Mouse (Mus musculus): ENCODE data around the gene Grm4. TPM values are rescaled to one million over a fixed set of nuclear protein-coding genes. Genes with fewer than 3 reads are reported as not detected.

Gene Grm4
- polyA plus RNA-seq, 1 experiment: not detected

DNA sequence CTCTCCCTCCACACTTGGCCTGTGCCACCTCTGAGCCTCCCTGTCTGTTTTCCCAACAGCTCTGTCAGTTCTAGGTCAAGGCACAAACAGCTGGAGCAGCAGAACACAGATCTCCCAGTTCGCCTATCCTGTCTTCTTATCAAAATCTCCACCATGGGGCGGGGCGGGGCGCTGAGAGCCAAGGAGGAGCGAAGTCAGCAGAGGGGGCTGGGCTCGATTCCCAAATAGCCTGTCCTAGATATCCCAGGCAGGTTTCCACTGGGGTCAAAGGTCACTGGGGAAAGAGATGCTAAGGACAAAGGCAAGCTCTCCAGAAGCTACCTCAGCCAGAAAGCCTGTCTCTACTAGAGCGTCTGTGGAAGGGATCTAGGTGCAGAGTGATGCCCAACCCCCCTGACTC, 79.4 kb downstream of the Grm4 start:
- H3K27me3 ChIP-seq (replicated peaks): peaks cover 82% of the 10 kb centered on the region
- H3K36me3 ChIP-seq (replicated peaks; ENCODE audit: low read length): no peaks in the 10 kb centered on the region
- H3K4me1 ChIP-seq: no peaks in the 10 kb centered on the region
- H3K4me3 ChIP-seq (replicated peaks): no peak overlapping the region
- H3K9me3 ChIP-seq: no peaks in the 10 kb centered on the region
- TF ChIP-seq FLI1 (IDR thresholded peaks at IDR 0.05; ENCODE audit: low read length) (no peak), GATA1 (IDR thresholded peaks at IDR 0.05; ENCODE audit: borderline replicate concordance, low read length) (no peak)

DNA sequence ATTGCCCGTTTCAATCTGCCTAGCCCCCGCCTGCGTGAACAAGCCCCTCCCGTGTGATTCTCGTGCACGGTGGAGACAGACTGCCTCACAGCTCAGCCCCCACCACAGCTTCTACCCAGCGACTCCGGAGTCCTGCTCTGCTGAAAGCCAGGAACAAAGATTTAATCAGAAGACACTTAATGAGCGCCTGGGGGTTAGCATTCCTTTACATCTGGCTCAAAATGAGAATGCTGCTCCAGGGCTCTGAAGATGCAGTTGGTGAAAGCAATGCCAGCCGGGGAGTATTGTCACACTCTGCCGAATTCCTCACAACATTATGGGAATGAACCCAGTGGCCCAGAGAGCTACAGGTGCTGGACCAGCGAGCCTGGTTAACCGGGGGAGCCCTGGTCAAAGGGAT, 85.4 kb downstream of the Grm4 start:
- H3K36me3 ChIP-seq (replicated peaks; ENCODE audit: low read length): no peaks in the 10 kb centered on the region
- no peak overlapping the region for H3K4me3 ChIP-seq (replicated peaks)
- H3K4me1 ChIP-seq: no peaks in the 10 kb centered on the region; the same call in 1 of the 2 replicates
- TF ChIP-seq FLI1 (IDR thresholded peaks at IDR 0.05; ENCODE audit: low read length) (no peak), GATA1 (IDR thresholded peaks at IDR 0.05; ENCODE audit: borderline replicate concordance, low read length) (no peak)
- peaks cover 86% of the 10 kb centered on the region for H3K27me3 ChIP-seq (replicated peaks)
- H3K9me3 ChIP-seq: no peaks in the 10 kb centered on the region

DNA sequence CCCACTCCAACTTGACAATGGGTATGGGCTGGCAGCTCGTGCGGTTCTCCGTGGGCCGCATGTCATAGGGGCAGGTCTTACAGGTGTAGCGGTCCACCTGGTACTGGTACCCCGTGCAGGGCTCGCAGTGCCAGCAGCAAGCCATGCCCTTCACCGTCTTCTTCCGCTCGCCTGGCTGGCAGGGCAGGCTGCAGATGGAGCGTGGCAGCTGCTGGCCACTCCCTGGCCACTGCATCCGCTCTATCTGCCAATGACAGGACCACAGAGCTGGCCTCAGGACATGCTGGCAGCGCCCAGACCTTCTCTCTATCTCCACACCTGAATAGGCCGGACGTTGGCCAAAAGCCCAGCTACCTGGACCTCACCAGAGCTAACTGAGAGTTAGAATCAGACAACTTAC, 86.0 kb downstream of the Grm4 start:
- H3K4me1 ChIP-seq: no peaks in the 10 kb centered on the region; the same call in 1 of the 2 replicates
- H3K4me3 ChIP-seq (replicated peaks): peak overlapping the region; percentile 20
- H3K9me3 ChIP-seq: no peaks in the 10 kb centered on the region
- TF ChIP-seq GATA1 (IDR thresholded peaks at IDR 0.05; ENCODE audit: borderline replicate concordance, low read length) (no peak), FLI1 (IDR thresholded peaks at IDR 0.05; ENCODE audit: low read length) (no peak)
- peaks cover 92% of the 10 kb centered on the region for H3K27me3 ChIP-seq (replicated peaks)
- H3K36me3 ChIP-seq (replicated peaks; ENCODE audit: low read length): no peaks in the 10 kb centered on the region

DNA sequence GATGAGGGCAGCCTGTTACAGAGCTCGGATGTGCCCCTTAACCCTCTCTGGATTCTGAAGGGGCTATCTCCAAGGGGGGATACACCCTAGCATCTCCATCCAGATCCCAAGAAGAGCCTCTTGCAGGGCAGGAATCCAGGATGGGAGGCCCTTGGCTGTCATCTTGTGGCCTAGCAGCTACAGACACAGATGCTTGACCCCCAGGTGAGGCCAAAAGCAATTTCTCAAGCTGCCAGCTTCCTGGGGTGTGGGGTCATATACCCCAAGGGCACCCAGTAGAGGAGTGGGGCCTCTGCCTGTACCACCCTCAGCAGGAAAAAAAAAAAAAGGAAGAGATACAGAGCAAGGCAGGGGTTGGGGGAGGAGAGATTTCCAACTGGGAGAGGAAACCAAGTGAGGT, 87.1 kb downstream of the Grm4 start:
- Histone ChIP-seq H3K4me3 (replicated peaks) (no peak overlapping the region), H3K27me3 (replicated peaks) (peaks cover 94% of the 10 kb centered on the region), H3K36me3 (replicated peaks; ENCODE audit: low read length) (no peaks in the 10 kb centered on the region), H3K4me1 (no peaks in the 10 kb centered on the region; the same call in 1 of the 2 replicates), H3K9me3 (peaks cover 4% of the 10 kb centered on the region)
- TF ChIP-seq GATA1 (IDR thresholded peaks at IDR 0.05; ENCODE audit: borderline replicate concordance, low read length) (no peak), FLI1 (IDR thresholded peaks at IDR 0.05; ENCODE audit: low read length) (no peak)

DNA sequence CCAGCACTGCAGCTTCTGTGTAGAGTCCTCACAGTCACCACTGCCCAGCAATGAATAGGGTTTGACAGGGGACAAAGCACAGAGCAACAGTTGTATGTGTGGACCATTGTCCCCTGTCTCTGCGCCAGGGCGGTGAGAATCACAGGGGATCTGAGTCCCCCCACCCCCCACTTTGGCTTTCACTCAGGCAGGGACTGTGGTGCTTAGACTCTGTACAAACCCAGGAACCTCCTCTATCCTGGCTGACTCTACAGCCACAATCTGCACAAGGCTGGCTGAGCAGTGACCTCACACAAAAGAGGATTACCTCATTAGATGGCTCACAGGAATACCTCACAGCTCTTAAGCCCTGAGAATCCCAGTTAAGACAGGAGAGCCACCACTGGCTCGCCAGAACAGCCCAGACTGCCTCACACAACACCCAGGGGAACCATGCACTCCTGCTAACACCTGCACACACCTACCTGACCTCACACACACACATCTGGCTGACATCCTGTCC, 88.0 kb downstream of the Grm4 start:
- no peak overlapping the region for H3K4me3 ChIP-seq (replicated peaks)
- H3K27me3 ChIP-seq (replicated peaks): peaks cover 94% of the 10 kb centered on the region
- H3K36me3 ChIP-seq (replicated peaks; ENCODE audit: low read length): no peaks in the 10 kb centered on the region

DNA sequence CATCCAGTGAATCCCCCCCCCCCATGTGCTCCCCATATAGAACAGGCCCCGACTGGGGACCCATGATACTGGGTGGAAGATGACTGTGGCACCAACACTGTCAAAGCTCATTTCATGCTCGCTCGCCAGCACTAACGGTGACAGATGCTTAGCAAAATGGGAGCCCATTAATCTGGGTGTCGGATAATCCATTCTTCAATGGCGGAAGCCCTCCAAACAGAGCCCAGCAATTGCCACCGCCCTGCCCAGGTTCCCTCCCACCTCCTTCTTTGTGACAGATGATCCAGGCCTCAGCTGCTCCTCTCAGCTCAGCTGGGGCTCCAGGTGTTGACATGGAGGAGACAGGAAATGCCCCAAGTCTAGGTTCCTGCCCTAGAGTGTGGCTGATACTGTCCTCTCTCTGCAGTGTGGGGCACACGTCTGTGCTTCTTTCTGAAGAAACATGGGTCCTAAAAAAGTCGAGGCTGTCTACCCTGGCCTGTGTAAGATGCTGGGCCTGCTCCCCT, 89.0 kb downstream of the Grm4 start:
- no peak overlapping the region for H3K4me3 ChIP-seq (replicated peaks)
- no peak for TF ChIP-seq FLI1 (IDR thresholded peaks at IDR 0.05; ENCODE audit: low read length)
- no peak for TF ChIP-seq GATA1 (IDR thresholded peaks at IDR 0.05; ENCODE audit: borderline replicate concordance, low read length)
- H3K27me3 ChIP-seq (replicated peaks): peaks cover 94% of the 10 kb centered on the region
- no peaks in the 10 kb centered on the region; the same call in 1 of the 2 replicates for H3K4me1 ChIP-seq
- H3K36me3 ChIP-seq (replicated peaks; ENCODE audit: low read length): no peaks in the 10 kb centered on the region
- peaks cover 22% of the 10 kb centered on the region for H3K9me3 ChIP-seq

More for the DNA sequence above, 88.0 kb downstream of the Grm4 start:
- H3K4me1 ChIP-seq: no peaks in the 10 kb centered on the region; the same call in 1 of the 2 replicates
- TF ChIP-seq FLI1 (IDR thresholded peaks at IDR 0.05; ENCODE audit: low read length) (no peak), GATA1 (IDR thresholded peaks at IDR 0.05; ENCODE audit: borderline replicate concordance, low read length) (no peak)
- peaks cover 13% of the 10 kb centered on the region for H3K9me3 ChIP-seq

DNA sequence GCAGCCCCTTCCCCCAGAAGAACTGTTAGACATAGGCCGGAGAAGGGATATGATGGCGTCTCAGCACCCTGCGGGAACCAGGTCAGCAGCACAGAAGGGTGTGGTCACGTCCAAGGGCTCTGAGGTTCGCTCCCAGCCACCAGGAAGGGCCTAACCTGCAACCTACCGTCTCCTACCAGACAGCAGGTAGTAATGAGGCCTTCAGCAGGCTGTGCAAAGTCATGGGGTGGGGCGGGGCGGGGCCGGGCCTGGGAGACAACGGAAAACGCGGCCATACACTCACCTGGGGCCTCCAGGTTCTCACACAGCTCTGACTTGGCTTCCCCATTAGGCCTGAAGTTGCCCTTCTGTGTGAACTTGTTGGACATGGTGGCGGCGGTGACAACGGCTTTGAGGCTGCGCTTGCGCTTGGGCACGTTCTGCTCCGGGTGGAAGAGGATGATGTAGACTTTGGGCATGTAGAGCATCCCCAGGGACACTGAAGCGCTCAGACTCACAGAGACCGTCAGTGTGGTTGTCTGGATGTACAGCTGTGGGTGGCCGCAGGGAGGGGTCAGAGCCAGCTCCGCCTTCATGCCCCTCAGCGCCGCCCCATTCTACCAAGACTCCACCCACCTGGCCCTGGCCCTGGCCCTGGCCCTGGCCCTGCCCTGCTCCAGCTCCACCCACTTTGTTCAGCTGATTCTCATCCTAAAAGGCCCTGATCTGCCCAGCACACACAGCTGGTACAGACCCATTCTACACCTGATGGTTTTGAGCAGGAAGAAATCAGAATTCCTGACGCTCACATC, 90.0 kb downstream of the Grm4 start:
- Histone ChIP-seq H3K36me3 (replicated peaks; ENCODE audit: low read length) (no peaks in the 10 kb centered on the region), H3K9me3 (peaks cover 22% of the 10 kb centered on the region), H3K4me1 (no peaks in the 10 kb centered on the region; the same call in 1 of the 2 replicates), H3K27me3 (replicated peaks) (peaks cover 92% of the 10 kb centered on the region), H3K4me3 (replicated peaks) (no peak overlapping the region)
- TF ChIP-seq GATA1 (IDR thresholded peaks at IDR 0.05; ENCODE audit: borderline replicate concordance, low read length) (no peak), FLI1 (IDR thresholded peaks at IDR 0.05; ENCODE audit: low read length) (no peak)

DNA sequence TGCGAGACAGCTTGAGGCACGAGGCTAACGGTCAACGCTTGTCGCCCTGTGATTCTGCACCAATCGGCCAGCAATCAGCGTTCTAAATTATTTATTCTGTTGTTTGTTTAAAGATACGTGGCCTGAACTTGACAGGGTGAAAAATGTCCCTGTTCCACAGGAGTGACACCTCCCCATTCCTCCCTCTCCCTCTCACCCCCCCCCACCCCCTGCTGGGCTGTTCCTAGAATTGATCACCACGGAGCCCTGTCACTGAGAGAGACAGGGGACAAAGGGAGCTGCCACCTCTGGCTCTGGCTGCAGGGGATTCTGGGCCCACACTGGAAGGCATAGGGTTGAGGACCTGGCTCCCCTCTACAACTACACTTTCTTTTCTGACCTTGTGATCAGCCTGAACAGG, 91.4 kb downstream of the Grm4 start:
- Histone ChIP-seq H3K9me3 (peaks cover 22% of the 10 kb centered on the region), H3K27me3 (replicated peaks) (peaks cover 90% of the 10 kb centered on the region), H3K4me1 (no peaks in the 10 kb centered on the region; the same call in 1 of the 2 replicates), H3K4me3 (replicated peaks) (no peak overlapping the region), H3K36me3 (replicated peaks; ENCODE audit: low read length) (no peaks in the 10 kb centered on the region)
- TF ChIP-seq FLI1 (IDR thresholded peaks at IDR 0.05; ENCODE audit: low read length) (no peak), GATA1 (IDR thresholded peaks at IDR 0.05; ENCODE audit: borderline replicate concordance, low read length) (no peak)

DNA sequence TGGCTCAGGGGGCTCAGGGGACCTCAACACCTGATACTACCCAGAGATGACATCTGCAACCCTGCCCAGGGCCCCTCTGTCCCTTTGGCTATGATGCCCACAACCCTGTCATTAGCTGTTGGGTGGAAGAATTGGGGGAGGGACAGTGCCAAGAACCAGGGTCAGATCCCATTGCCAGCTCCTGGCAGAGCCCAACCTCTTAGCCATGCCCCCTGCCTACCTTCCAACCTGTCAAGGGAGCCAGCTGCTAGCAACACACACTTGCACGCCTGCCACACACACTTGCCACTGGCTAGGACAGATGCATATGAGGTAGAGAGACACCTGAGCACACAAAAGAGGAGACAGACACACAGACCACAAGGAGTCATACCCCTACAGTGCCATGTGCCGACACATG, 96.2 kb downstream of the Grm4 start:
- Histone ChIP-seq H3K4me3 (replicated peaks) (no peak overlapping the region), H3K27me3 (replicated peaks) (peaks cover 76% of the 10 kb centered on the region), H3K36me3 (replicated peaks; ENCODE audit: low read length) (no peaks in the 10 kb centered on the region), H3K4me1 (peaks cover 11% of the 10 kb centered on the region), H3K9me3 (peaks cover 22% of the 10 kb centered on the region)
- TF ChIP-seq GATA1 (IDR thresholded peaks at IDR 0.05; ENCODE audit: borderline replicate concordance, low read length) (no peak), FLI1 (IDR thresholded peaks at IDR 0.05; ENCODE audit: low read length) (no peak)

DNA sequence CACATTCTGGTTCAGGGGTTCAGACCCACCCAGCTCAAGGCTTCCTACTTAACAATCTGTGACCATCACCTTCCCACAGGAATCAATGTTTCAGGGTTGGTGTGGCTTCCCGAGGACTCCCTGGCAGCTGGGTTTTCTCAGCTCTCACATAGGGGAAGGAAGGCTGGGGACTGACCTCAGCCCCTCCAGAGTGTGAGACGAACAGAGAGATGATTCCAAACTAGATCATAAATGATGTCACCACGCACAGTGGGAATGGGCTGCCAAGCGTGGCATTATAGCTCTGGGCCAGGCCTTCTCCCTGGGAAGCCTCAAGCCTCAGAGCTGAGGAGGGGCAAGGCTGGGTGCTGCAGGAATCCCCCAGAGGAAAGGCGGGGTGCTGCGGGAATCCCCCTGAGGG, 96.8 kb downstream of the Grm4 start:
- H3K27me3 ChIP-seq (replicated peaks): peaks cover 76% of the 10 kb centered on the region
- peaks cover 21% of the 10 kb centered on the region for H3K9me3 ChIP-seq
- TF ChIP-seq GATA1 (IDR thresholded peaks at IDR 0.05; ENCODE audit: borderline replicate concordance, low read length) (no peak), FLI1 (IDR thresholded peaks at IDR 0.05; ENCODE audit: low read length) (no peak)
- H3K4me1 ChIP-seq: peaks cover 11% of the 10 kb centered on the region; the same call in 1 of the 2 replicates
- H3K4me3 ChIP-seq (replicated peaks): no peak overlapping the region
- no peaks in the 10 kb centered on the region for H3K36me3 ChIP-seq (replicated peaks; ENCODE audit: low read length)
